8 mouse cellular contexts compared by ENCODE assay signal in genomic region chr2:31653971-31654853, GRCm38 (mm10). TPM values are rescaled to one million over a fixed set of nuclear protein-coding genes. Genes with fewer than 3 reads are reported as not detected.
DNase-seq lines count a peak whose midpoint lies in the region; ATAC-seq and TF ChIP-seq lines count a peak whose summit lies in the region.

No protein-coding gene starts in this region.

- WGBS in heart, embryonic 15.5 days, result under 1% methylated on average over 94 of the region's 109 CpGs
- WGBS in midbrain, embryonic 11.5 days, result under 1% methylated on average over 95 of the region's 109 CpGs
- under 1% methylated on average over 78 of the region's 109 CpGs for WGBS in stomach, postnatal 0 days

- peaks cover 94% of the 10 kb centered on the region for H3K27me3 ChIP-seq in heart, embryonic 15.5 days
- peaks cover 85% of the 10 kb centered on the region for H3K27me3 ChIP-seq in midbrain, embryonic 11.5 days (ENCODE audit: control insufficient read depth, insufficient read depth, low read length)
- H3K27me3 ChIP-seq in stomach, postnatal 0 days (ENCODE audit: control insufficient read depth, insufficient read depth, low read length), result peaks cover 12% of the 10 kb centered on the region

- H3K36me3 ChIP-seq in heart, embryonic 15.5 days, result no peaks in the 10 kb centered on the region
- no peaks in the 10 kb centered on the region for H3K36me3 ChIP-seq in midbrain, embryonic 11.5 days (ENCODE audit: control insufficient read depth, insufficient read depth, low read length)
- no peaks in the 10 kb centered on the region for H3K36me3 ChIP-seq in stomach, postnatal 0 days (ENCODE audit: control insufficient read depth, insufficient read depth, low read length)

- 0 out of 2 replicates have a peak, but pooled peaks have one; percentile 8 for ATAC-seq in heart, embryonic 15.5 days (replicated peaks; ENCODE audit: insufficient number of reproducible peaks, insufficient read depth, low FRiP score, low read depth)
- peak; percentile 90 for ATAC-seq in frontal cortex, adult (ENCODE audit: low TSS enrichment)
- ATAC-seq in midbrain, embryonic 11.5 days (ENCODE audit: low FRiP score), result peak; percentile 33; the same call in 1 of the 2 replicates
- ATAC-seq in stomach, postnatal 0 days (ENCODE audit: low FRiP score, low TSS enrichment), result peak; percentile 58

- TF ChIP-seq CTCF in stomach, postnatal 0 days (IDR thresholded peaks at IDR 0.05; ENCODE audit: low read depth), result no peak

- H3K9ac ChIP-seq in heart, embryonic 15.5 days, result peak overlapping the region; percentile 51
- H3K9ac ChIP-seq in midbrain, embryonic 11.5 days (ENCODE audit: low read length), result peak overlapping the region; percentile 24; the same call in 1 of the 2 replicates
- no peak overlapping the region for H3K9ac ChIP-seq in stomach, postnatal 0 days (ENCODE audit: low read length)

- peaks cover 13% of the 10 kb centered on the region for H3K4me1 ChIP-seq in heart, embryonic 15.5 days (replicated peaks)
- 0 out of 2 replicates have a peak, but pooled peaks cover 2% of the 10 kb centered on the region for H3K4me1 ChIP-seq in brown adipose tissue, adult 24 weeks (ENCODE audit: control insufficient read depth, insufficient read depth, insufficient read length, low read length)
- peaks cover 10% of the 10 kb centered on the region for H3K4me1 ChIP-seq in midbrain, embryonic 11.5 days (ENCODE audit: control insufficient read depth, insufficient read depth, low read length)
- H3K4me1 ChIP-seq in stomach, postnatal 0 days (replicated peaks; ENCODE audit: control insufficient read depth, insufficient read depth), result no peaks in the 10 kb centered on the region

- DNase-seq in heart, adult 9 months (ENCODE audit: low spot score in 2 of 2), result no peak
- peak; percentile 75 for DNase-seq in layer of hippocampus, adult 9-11 months
- peak; percentile 95 for DNase-seq in midbrain, embryonic 11.5 days (ENCODE audit: low spot score, missing footprints)
- peak; percentile 37 for DNase-seq in stomach, postnatal 0 days (ENCODE audit: low spot score)
- DNase-seq in urinary bladder, adult 2 months (ENCODE audit: low spot score), result no peak

- no peaks in the 10 kb centered on the region for H3K9me3 ChIP-seq in heart, embryonic 15.5 days (replicated peaks)
- no peaks in the 10 kb centered on the region for H3K9me3 ChIP-seq in midbrain, embryonic 11.5 days (ENCODE audit: control insufficient read depth, low read length)
- H3K9me3 ChIP-seq in stomach, postnatal 0 days (ENCODE audit: control insufficient read depth, low read length), result no peaks in the 10 kb centered on the region

- H3K4me3 ChIP-seq in heart, embryonic 15.5 days, result peak overlapping the region; percentile 59
- H3K4me3 ChIP-seq in brown adipose tissue, adult 24 weeks (ENCODE audit: insufficient read depth, low read depth, low read length), result peak overlapping the region; percentile 24
- peak overlapping the region; percentile 47 for H3K4me3 ChIP-seq in midbrain, embryonic 11.5 days (ENCODE audit: low read depth, low read length)
- H3K4me3 ChIP-seq in stomach, postnatal 0 days (ENCODE audit: low read depth, low read length), result peak overlapping the region; percentile 39

- no peak overlapping the region for H3K27ac ChIP-seq in heart, embryonic 15.5 days
- no peak overlapping the region for H3K27ac ChIP-seq in brown adipose tissue, adult 24 weeks (replicated peaks; ENCODE audit: low read depth, low read length)
- H3K27ac ChIP-seq in midbrain, embryonic 11.5 days (ENCODE audit: low read depth, low read length), result no peak overlapping the region
- no peak overlapping the region for H3K27ac ChIP-seq in stomach, postnatal 0 days (replicated peaks)

- no peak for TF ChIP-seq EP300 in stomach, postnatal 0 days (optimal IDR thresholded peaks at IDR 0.05)

- H3K4me2 ChIP-seq in heart, embryonic 15.5 days, result peak overlapping the region; percentile 100
- peak overlapping the region; percentile 83 for H3K4me2 ChIP-seq in midbrain, embryonic 11.5 days
- H3K4me2 ChIP-seq in stomach, postnatal 0 days (replicated peaks; ENCODE audit: low read depth), result peak overlapping the region; percentile 80

RNA-seq across cellular contexts. Expression of gene Prdm12, which starts 14.4 kb away (rescaled TPM):
- polyA plus RNA-seq in heart, embryonic 15.5 days (2015; fragmentation: Nextera tagmentation; extraction: Ambion mirVana), result 0.27 TPM in 1 of 2 replicates, not detected in the other
- polyA plus RNA-seq in brown adipose tissue, adult 24 weeks (2012; ENCODE audit: insufficient read depth, insufficient read length, missing spikeins), result not detected in 2 replicates
- polyA plus RNA-seq in midbrain, embryonic 11.5 days (2014; fragmentation: Nextera tagmentation; extraction: Ambion mirVana), result 11.3 and 11.7 TPM in 2 replicates
- not detected in 2 replicates for polyA plus RNA-seq in stomach, postnatal 0 days (2015; fragmentation: Nextera tagmentation; extraction: Ambion mirVana)
- polyA plus RNA-seq in urinary bladder, adult 2 months (2012; rRNA removed), result not detected in 2 replicates

RNA-seq across cellular contexts. Expression of gene Exosc2, which starts 16.3 kb away (rescaled TPM):
- polyA plus RNA-seq in heart, embryonic 15.5 days (2015; fragmentation: Nextera tagmentation; extraction: Ambion mirVana), result 30.2 and 40.0 TPM in 2 replicates
- polyA plus RNA-seq in brown adipose tissue, adult 24 weeks (2012; ENCODE audit: insufficient read depth, insufficient read length, missing spikeins), result 8.3 and 9.2 TPM in 2 replicates
- 70.1 and 70.2 TPM in 2 replicates for polyA plus RNA-seq in midbrain, embryonic 11.5 days (2014; fragmentation: Nextera tagmentation; extraction: Ambion mirVana)
- 22.2 and 23.4 TPM in 2 replicates for polyA plus RNA-seq in stomach, postnatal 0 days (2015; fragmentation: Nextera tagmentation; extraction: Ambion mirVana)
- 22.0 and 24.5 TPM in 2 replicates for polyA plus RNA-seq in urinary bladder, adult 2 months (2012; rRNA removed)

RNA-seq across cellular contexts. Expression of gene Abl1, which starts 34.0 kb away (rescaled TPM):
- polyA plus RNA-seq in heart, embryonic 15.5 days (2015; fragmentation: Nextera tagmentation; extraction: Ambion mirVana), result 21.9 and 30.4 TPM in 2 replicates
- polyA plus RNA-seq in brown adipose tissue, adult 24 weeks (2012; ENCODE audit: insufficient read depth, insufficient read length, missing spikeins), result 9.7 and 11.9 TPM in 2 replicates
- polyA plus RNA-seq in midbrain, embryonic 11.5 days (2014; fragmentation: Nextera tagmentation; extraction: Ambion mirVana), result 28.4 and 33.0 TPM in 2 replicates
- polyA plus RNA-seq in stomach, postnatal 0 days (2015; fragmentation: Nextera tagmentation; extraction: Ambion mirVana), result 11.1 and 11.5 TPM in 2 replicates
- polyA plus RNA-seq in urinary bladder, adult 2 months (2012; rRNA removed), result 62.8 and 74.9 TPM in 2 replicates

Comparison
In these comparisons a context has a peak if more than half of its experiments do, and no peak if none do; other contexts are left out.
1. ATAC-seq: peak in every context shown above with its lines; median percentile 90 in frontal cortex, adult; 58 in stomach, postnatal 0 days; 33 in midbrain, embryonic 11.5 days; 8 in heart, embryonic 15.5 days.
2. DNase-seq: peak in layer of hippocampus, adult 9-11 months (single experiment), midbrain, embryonic 11.5 days (single experiment) and stomach, postnatal 0 days (single experiment); none in heart, adult 9 months (0 of 2) and urinary bladder, adult 2 months (single experiment).
3. Peak in every context shown above with its lines, with median percentiles within 50 percentile points of each other: H3K4me2 ChIP-seq and H3K4me3 ChIP-seq.